Mouse (Mus musculus) heart, postnatal 0 days (tissue): ENCODE data around the gene Sorbs2.

Experiments
- CTCF ChIP-seq: IDR thresholded peaks from 2 replicates; pipeline ENCODE4 v1.5.1; 2016; ENCODE audit warnings: antibody characterized with exemption, control low read depth, low read depth
- EP300 ChIP-seq: IDR thresholded peaks from 2 replicates; pipeline ENCODE4 v1.6.1; 2016; ENCODE audit warnings: antibody characterized with exemption, low read depth

GRCm38 (mm10) chr8:45730795-45731194, 223.2 kb downstream of the Sorbs2 start:
- TF ChIP-seq CTCF (no peak), EP300 (no peak)
